Mouse (Mus musculus) forebrain, postnatal 0 days (tissue): ENCODE measurements around the gene Tusc2. TPM values are rescaled to one million over a fixed set of nuclear protein-coding genes. Genes with fewer than 3 reads are reported as not detected.

Experiments
- ATAC-seq: fragments of 200-750 bp; cut with Nextera tagmentation; 2 replicates; pipeline ENCODE4 v1.8.0; 2017; ENCODE audit warnings: mild to moderate bottlenecking, moderate library complexity
- DNase-seq: peaks from one replicate; pipeline ENCODE4 v3.0.0-alpha.2; 2015
- H3K27ac ChIP-seq: fragments of 300-500 bp; sonication (generic); 2 replicates; pipeline ENCODE4 v1.5.1; 2014; ENCODE audit warnings: low read depth, mild to moderate bottlenecking, antibody characterized with exemption, low read length, moderate library complexity, mixed read lengths
- H3K27me3 ChIP-seq: fragments of 300-500 bp; sonication (generic); 2 replicates; pipeline ENCODE4 v1.6.1; 2014; ENCODE audit warnings: mild to moderate bottlenecking, low read length, mixed read lengths; ENCODE audit not compliant: insufficient read depth
- H3K36me3 ChIP-seq: fragments of 300-500 bp; sonication (generic); 2 replicates; pipeline ENCODE4 v1.6.1; 2014; ENCODE audit warnings: mild to moderate bottlenecking, moderate library complexity; ENCODE audit not compliant: insufficient read depth
- H3K4me1 ChIP-seq: fragments of 300-500 bp; sonication (generic); 2 replicates; pipeline ENCODE4 v1.6.1; 2014; ENCODE audit warnings: antibody characterized with exemption; ENCODE audit not compliant: insufficient read depth
- H3K4me2 ChIP-seq: fragments of 300-500 bp; sonication (generic); 2 replicates; pipeline ENCODE4 v1.6.1; 2014; ENCODE audit warnings: low read depth, mild to moderate bottlenecking, moderate library complexity
- H3K4me3 ChIP-seq: fragments of 300-500 bp; sonication (generic); 2 replicates; pipeline ENCODE4 v1.5.1; 2014; ENCODE audit warnings: low read depth, low read length, mixed read lengths
- H3K9ac ChIP-seq: fragments of 300-500 bp; sonication (generic); 2 replicates; pipeline ENCODE4 v1.6.1; 2014; ENCODE audit warnings: mild to moderate bottlenecking
- H3K9me3 ChIP-seq: fragments of 300-500 bp; sonication (generic); 2 replicates; pipeline ENCODE4 v1.6.1; 2016; ENCODE audit warnings: low read length
- CTCF ChIP-seq: sonication (generic); IDR thresholded peaks from 2 replicates; pipeline ENCODE4 v1.5.1; 2016; ENCODE audit warnings: antibody characterized with exemption, control low read depth, low read depth
- WGBS: fragments of 180-500 bp; shearing (Covaris S2); extraction: QIAGEN DNeasy Blood & Tissue Kit; methylation state at CpG from one replicate; pipeline ENCODE4 v1.1.7; 2014; 5-methylcytosine and 5-hydroxymethylcytosine counted together
- polyA plus RNA-seq: library from polyadenylated mRNA; unstranded; fragments of >200 nt; fragmentation: Nextera tagmentation; extraction: Ambion mirVana; gene quantifications from 2 replicates; pipeline ENCODE4 v1.2.1, GENCODE M21; 2015
- total RNA-seq: library from RNA; depleted of rRNA; stranded (reverse); fragments of >200 nt; gene quantifications from 2 replicates; pipeline ENCODE4 v1.2.3, GENCODE M21; 2014

Tusc2 gene
- total and polyA plus RNA-seq, 2 experiments from 2014 or later = 109 to 128 TPM

DNA sequence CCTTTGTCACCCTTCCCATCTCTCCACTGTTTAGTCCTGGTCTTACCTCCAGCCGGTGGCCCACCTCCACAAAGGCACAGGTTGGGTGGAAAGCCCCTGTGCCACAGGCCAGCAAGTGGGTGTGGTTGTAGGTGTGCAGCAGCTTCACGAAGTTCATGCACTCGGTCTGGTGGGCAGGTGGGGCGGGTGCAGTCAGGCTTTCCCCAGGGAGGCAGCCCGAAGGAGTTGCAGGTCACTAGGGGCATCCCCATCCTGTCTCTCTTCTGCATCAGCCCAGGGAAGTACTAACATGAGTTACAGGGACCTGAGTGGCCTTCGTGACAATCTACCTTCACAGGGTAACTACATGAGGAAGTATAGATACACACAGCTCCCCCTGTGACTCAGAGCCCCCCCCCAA lies 40.2 kb downstream of the Tusc2 start:
- DNase-seq = no peak
- 85% methylated on average over 6 of the region's 6 CpGs for WGBS

DNA sequence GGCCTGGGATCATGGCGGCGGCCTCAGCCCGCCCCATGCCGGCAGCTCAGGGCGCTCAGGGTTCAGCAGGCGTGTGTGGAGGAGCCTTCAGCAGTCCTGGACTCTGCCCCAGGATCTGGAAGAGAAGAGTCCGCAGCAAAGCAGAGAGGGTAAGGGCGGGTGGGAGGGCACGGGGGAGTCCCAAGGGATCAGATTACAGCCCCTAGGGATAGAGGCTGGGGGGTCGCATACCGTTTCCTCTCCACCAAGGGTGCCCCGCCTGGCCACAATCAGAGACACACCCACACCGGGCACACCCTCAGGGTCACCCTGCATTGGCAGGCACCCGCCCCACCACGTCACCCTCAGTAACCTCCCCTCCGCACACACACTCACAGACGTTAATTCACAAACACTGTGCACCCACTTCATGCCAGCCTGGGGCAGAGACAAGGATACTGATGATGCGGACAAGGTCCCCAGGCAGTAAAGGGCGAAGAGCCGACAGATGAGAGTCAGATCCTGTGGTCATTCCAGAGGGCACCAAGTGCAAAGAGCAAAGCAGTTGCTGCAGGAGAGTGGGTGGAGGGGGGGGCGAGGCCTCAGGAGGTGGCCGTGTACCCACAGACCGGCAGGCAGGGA lies 42.1 kb downstream of the Tusc2 start:
- DNase-seq = no peak
- no peak for TF ChIP-seq CTCF
- no peak overlapping the region for H3K27ac ChIP-seq
- H3K4me3 ChIP-seq = no peak overlapping the region
- WGBS = 50% methylated on average over 23 of the region's 23 CpGs
- no peak overlapping the region for H3K9ac ChIP-seq
- no peaks in the 10 kb centered on the region for H3K27me3 ChIP-seq
- H3K4me2 ChIP-seq = no peak overlapping the region
- no peaks in the 10 kb centered on the region for H3K4me1 ChIP-seq
- no peak for ATAC-seq
- H3K9me3 ChIP-seq = no peaks in the 10 kb centered on the region
- no peaks in the 10 kb centered on the region for H3K36me3 ChIP-seq

More for the DNA sequence above, 40.2 kb downstream of the Tusc2 start:
- no peaks in the 10 kb centered on the region for H3K36me3 ChIP-seq
- no peak overlapping the region for H3K4me2 ChIP-seq
- TF ChIP-seq CTCF = no peak
- no peaks in the 10 kb centered on the region for H3K27me3 ChIP-seq
- H3K27ac ChIP-seq = no peak overlapping the region
- ATAC-seq = no peak
- H3K4me3 ChIP-seq = no peak overlapping the region
- no peak overlapping the region for H3K9ac ChIP-seq
- no peaks in the 10 kb centered on the region for H3K4me1 ChIP-seq
- H3K9me3 ChIP-seq = no peaks in the 10 kb centered on the region

DNA sequence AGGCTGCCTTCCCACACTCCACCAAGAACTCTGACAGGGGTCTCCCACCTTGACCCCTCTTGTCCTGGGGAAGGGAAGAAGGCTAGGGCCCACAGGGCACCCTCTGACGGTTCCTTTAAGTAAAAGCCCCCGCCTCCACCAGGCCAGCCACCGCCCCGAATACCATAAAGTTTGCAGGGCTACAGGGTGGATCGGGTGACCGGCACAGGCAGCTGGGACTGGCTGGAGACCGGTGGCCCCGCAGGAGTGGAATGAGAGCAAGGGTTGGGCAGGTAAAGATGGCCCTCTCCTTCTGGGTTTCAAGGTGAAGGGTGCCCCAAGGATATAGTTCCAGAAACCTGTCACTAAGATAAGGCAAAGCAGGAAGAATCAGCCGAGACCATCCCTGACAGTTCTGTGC lies 43.5 kb downstream of the Tusc2 start:
- no peaks in the 10 kb centered on the region for H3K9me3 ChIP-seq
- no peaks in the 10 kb centered on the region for H3K36me3 ChIP-seq
- H3K27ac ChIP-seq = no peak overlapping the region
- 34% methylated on average over 9 of the region's 9 CpGs for WGBS
- H3K27me3 ChIP-seq = no peaks in the 10 kb centered on the region
- no peak for DNase-seq
- H3K4me1 ChIP-seq = 0 out of 2 replicates have a peak, but pooled peaks cover 4% of the 10 kb centered on the region
- no peak overlapping the region for H3K9ac ChIP-seq
- no peak overlapping the region for H3K4me3 ChIP-seq
- no peak overlapping the region for H3K4me2 ChIP-seq
- ATAC-seq = no peak
- no peak for TF ChIP-seq CTCF

DNA sequence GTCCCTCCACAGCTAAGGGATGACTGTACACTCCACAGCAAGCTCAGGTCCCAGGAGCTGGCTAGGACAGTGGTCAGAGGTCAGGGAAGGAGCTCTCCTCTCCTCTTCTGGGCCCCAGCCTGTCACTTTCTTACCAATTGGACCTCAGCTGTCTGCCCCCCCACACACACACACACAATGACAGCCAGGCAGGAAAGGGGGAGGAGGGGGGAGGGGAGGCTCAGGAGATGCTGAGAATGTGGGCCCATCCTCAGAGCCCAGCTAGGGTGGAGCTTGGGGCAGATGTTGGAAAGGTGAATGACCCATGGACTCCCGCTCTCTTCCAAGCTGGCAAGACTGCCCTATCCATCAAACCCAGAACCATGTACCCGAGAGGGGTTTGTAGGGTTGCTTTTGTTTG lies 44.0 kb downstream of the Tusc2 start:
- 71% methylated on average over 2 of the region's 2 CpGs for WGBS
- Histone ChIP-seq H3K4me1 (0 out of 2 replicates have a peak, but pooled peaks cover 8% of the 10 kb centered on the region), H3K27me3 (no peaks in the 10 kb centered on the region), H3K4me3 (no peak overlapping the region), H3K9ac (no peak overlapping the region), H3K36me3 (no peaks in the 10 kb centered on the region), H3K9me3 (no peaks in the 10 kb centered on the region), H3K4me2 (no peak overlapping the region), H3K27ac (no peak overlapping the region)
- TF ChIP-seq CTCF = no peak
- DNase-seq (no peak), ATAC-seq (no peak)

DNA sequence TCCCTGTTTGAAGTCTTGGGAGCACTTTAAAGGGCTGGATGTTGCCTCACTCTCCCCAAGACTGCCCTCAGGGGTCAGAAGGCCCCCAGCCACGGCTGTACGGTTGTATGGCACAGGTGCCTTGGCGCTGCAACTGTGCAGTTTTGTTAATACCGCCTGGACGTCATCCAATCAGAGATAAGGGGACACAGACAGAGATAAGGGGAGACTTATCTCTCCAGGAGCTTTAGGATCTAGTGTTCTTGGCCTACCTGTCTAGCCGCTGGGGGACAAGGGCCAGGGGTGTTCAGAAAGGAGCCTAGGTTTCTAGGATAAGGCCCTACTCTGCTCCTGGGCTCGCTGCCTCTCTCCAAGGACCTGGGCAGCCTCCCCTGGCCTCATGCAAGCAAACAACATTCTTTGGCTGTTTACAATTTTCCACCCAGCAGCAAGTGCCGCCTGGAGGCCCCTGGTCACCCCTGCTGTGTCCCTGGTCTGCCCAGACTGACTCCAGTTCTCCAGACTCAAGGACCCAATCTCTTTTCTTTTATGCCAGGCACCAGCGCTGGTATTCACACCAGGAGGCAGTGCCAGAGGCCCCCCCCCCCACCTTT lies 44.7 kb downstream of the Tusc2 start:
- no peaks in the 10 kb centered on the region for H3K27me3 ChIP-seq
- no peaks in the 10 kb centered on the region for H3K36me3 ChIP-seq
- 0 out of 2 replicates have a peak, but pooled peaks cover 10% of the 10 kb centered on the region for H3K4me1 ChIP-seq
- WGBS = 55% methylated on average over 9 of the region's 9 CpGs
- DNase-seq (no peak), ATAC-seq (no peak)
- no peak overlapping the region for H3K27ac ChIP-seq
- H3K9me3 ChIP-seq = no peaks in the 10 kb centered on the region
- H3K4me3 ChIP-seq = no peak overlapping the region
- H3K4me2 ChIP-seq = no peak overlapping the region
- H3K9ac ChIP-seq = no peak overlapping the region
- TF ChIP-seq CTCF = no peak

DNA sequence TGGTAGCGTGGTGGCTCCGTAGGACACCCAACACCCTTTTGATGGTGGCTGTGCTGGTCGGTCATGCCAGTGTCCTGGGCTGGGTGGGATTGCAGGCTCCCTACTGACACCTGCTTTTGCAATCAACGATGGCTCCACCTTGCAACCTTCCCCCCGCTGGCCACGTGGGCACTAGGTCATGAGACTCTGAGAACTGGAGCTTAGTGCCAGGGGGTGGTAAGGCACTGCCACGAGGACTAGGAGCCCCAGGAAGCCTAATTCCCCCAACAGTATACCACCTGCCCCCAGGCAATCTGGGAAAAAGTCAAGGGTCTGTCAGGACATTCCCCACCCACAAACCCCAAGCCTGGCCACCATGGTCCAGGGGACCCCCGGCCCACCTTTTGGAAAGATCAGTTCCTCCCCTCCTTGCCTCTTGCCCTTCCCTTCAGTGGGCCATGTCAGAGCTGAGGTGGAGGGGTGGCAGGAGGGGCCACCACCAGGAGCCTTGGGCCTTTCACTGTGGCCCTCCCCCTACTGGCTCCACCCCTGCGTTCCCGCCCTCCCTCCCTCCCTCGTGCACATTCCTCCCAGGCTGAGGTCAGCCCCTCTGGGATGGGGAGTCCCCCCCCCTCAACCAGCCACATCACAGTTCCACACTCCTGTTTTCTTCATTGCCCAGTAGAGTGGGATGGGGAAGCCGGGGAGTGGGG lies 45.8 kb downstream of the Tusc2 start, which contains the start of gene Sema3b:
Gene Sema3b, minus strand, starts transcription at position 489 of the 692 bp plus-strand sequence.
- no peak for TF ChIP-seq CTCF
- H3K4me2 ChIP-seq = no peak within 1 kb of the TSS
- 0 out of 2 replicates have a peak, but pooled peaks cover 10% of the 10 kb centered on the region for H3K4me1 ChIP-seq
- H3K9ac ChIP-seq = no peak within 1 kb of the TSS
- peaks cover 2% of the 10 kb centered on the region; the same call in 1 of the 2 replicates for H3K36me3 ChIP-seq
- DNase-seq (no peak), ATAC-seq (no peak)
- H3K27me3 ChIP-seq = no peaks in the 10 kb centered on the region
- 42% methylated on average over 12 of the region's 12 CpGs for WGBS
- H3K9me3 ChIP-seq = no peaks in the 10 kb centered on the region
- no peak within 1 kb of the TSS for H3K27ac ChIP-seq
- no peak within 1 kb of the TSS for H3K4me3 ChIP-seq

DNA sequence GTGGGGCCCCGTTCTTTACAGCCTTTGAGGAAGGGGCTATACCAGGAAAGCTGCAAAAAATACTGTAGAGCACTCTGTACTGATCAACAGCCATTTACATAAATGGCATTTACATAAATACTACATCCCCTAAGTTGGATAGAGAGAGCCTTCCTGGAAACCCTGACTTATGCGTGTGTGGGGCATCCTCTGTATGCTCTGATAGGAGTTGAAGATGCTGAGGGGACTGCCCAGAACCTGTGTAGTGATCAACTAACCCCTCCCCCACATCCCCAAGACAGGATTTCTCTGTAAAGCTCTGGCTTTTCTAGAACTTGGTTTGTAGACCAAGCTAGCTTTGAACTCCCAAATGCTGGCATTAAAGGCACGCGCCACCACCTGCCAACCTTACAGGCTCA lies 46.4 kb downstream of the Tusc2 start:
- 67% methylated on average over 4 of the region's 4 CpGs for WGBS
- TF ChIP-seq CTCF = no peak

More for the DNA sequence above, 46.4 kb downstream of the Tusc2 start:
- Histone ChIP-seq H3K4me1 (0 out of 2 replicates have a peak, but pooled peaks cover 10% of the 10 kb centered on the region), H3K9me3 (no peaks in the 10 kb centered on the region), H3K4me3 (no peak overlapping the region), H3K9ac (no peak overlapping the region), H3K27ac (no peak overlapping the region), H3K36me3 (peaks cover 7% of the 10 kb centered on the region; the same call in 1 of the 2 replicates), H3K27me3 (no peaks in the 10 kb centered on the region), H3K4me2 (no peak overlapping the region)
- DNase-seq = no peak
- ATAC-seq = no peak
